Mouse (Mus musculus) megakaryocyte progenitor cell, adult 5-6 weeks (primary cell): ENCODE measurements at regions not wholly inside any gene's neighbourhood (a gene's known extent, or its start where the extent isn't known, plus 50 kb on each side); places are given as distances from the start of the nearest gene placed in this dataset.
A peak's percentile ranks its signal among the peaks of the same experiment; 100 is the strongest.
"Not testable (repeated sequence)": the region's sequence is repeated elsewhere in the genome, so short reads cannot be mapped to it uniquely, and the experiment has no call there.

Experiments used
- ATAC-seq: replicated peaks from 2 replicates; pipeline ENCODE4 v1.8.0; 2016; ENCODE audit warnings: mild to moderate bottlenecking, moderate TSS enrichment, inconsistent platforms; ENCODE audit not compliant: poor library complexity

GRCm38 (mm10) chr2:108755821-108756220 lies 524.7 kb upstream of the Kif18a start:
- ATAC-seq = no peak

- no peak for ATAC-seq
Observed at GRCm38 (mm10) chr2:108756251-108756650, 524.3 kb upstream of the Kif18a start.

DNA sequence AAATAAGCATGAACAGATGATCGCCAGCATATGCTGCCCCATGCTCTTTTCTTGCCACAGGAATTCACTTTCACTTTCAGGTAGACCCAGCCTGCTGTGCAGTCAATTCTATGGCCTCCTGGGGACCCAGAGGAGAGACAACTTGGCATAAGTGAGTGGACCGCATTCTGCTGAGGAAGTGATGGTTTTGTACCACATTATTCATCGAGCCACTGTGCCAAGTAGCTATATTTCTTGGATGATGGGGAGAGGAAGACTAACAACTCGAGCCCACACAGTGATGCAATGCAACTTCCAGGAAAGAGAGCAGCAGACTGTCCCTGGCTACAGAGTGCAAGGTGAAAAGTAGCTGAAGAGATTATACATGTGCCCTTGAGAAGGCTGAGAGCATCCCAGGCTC lies 515.8 kb upstream of the Kif18a start:
- peak; percentile 83 for ATAC-seq

DNA sequence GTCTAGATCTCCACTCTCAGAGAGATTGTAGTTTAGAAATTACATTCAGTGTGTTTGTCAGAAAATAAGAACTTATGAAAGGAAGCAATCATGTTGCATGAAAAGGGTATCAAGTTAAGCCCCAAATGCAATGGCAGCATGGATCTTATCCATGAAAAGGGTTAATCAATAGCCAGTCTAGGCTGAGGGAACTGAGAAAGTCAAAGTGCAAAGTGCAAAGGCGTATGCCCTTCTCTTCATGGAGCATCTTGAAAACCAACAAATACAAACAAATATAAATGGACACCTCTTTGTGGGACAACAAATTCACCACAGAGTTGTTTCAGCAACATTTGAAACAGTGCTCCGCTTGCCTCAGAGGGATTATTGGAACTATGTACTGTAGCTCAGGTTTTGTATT lies 514.1 kb upstream of the Kif18a start:
- ATAC-seq = no peak

- peak; percentile 52 for ATAC-seq
Observed at GRCm38 (mm10) chr2:108770383-108770782, 510.2 kb upstream of the Kif18a start.

- no peak for ATAC-seq
Observed at GRCm38 (mm10) chr2:108783457-108783856, 497.1 kb upstream of the Kif18a start.

DNA sequence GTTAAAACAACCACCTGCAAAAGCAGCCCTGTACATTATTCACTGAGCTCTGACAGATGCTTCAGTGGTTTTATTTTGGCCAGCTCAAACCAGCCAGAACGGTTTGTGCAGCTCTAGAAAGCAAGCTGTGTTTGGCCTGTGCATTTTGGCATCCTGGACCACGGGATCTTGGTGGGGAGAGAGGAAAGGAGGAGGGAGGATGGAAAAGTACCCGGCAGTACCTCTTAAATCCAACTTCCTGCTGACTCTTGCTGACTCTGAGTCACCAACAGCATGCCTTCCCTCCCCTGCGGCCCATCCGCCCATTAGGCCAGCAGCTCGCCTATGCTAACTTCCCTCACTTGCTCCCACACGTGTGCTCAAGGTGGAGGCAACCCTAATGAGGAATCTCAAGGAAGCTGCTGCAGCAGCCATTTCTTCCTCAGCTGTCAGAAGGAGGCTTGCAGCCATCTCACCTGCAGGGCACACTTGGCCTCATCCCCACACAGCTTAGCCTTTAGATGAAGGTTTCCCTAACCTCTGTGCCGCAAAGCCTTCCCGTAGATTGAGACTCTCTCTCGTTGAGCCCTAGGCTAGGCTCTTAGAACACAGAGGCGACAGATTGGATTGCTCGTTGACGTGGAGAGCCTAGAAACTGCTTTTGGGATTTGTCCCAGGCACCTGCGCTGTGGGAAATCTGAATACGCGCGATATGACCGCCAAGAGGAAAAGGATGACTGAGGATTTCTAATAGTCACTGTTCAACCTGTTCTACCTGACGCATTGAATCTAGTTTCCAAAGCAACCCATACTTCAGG lies 495.2 kb upstream of the Kif18a start:
- ATAC-seq = no peak

- ATAC-seq = no peak
Observed at GRCm38 (mm10) chr2:108789166-108789565, 491.4 kb upstream of the Kif18a start.

- ATAC-seq = no peak
Observed at GRCm38 (mm10) chr2:108795145-108795544, 485.4 kb upstream of the Kif18a start.

- peak; percentile 96 for ATAC-seq
Observed at GRCm38 (mm10) chr2:108796816-108797581, 483.5 kb upstream of the Kif18a start.

GRCm38 (mm10) chr2:108812367-108812766 lies 468.2 kb upstream of the Kif18a start:
- ATAC-seq = no peak

- no peak for ATAC-seq
Observed at GRCm38 (mm10) chr2:108813040-108813566, 467.4 kb upstream of the Kif18a start.

DNA sequence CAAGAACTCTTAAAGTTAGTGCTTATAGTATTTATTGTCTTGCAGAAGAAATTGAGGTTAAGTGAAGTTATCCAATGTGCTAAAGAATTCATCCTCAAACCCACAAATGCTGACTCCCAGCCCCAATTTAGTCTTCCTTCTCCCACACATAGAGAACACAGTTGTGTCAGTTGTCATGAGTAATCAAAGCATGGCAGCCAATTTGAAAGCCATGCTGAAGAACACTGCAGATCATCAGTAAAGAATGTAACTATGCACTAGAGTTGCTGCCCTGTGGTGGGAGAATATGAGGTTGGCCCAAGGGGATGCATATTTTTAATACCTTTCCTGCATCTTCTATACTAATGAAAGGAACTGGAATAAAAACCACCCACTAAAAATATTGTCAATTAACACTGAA lies 464.0 kb upstream of the Kif18a start:
- no peak for ATAC-seq

- no peak for ATAC-seq
Observed at GRCm38 (mm10) chr2:108824025-108824424, 456.5 kb upstream of the Kif18a start.

DNA sequence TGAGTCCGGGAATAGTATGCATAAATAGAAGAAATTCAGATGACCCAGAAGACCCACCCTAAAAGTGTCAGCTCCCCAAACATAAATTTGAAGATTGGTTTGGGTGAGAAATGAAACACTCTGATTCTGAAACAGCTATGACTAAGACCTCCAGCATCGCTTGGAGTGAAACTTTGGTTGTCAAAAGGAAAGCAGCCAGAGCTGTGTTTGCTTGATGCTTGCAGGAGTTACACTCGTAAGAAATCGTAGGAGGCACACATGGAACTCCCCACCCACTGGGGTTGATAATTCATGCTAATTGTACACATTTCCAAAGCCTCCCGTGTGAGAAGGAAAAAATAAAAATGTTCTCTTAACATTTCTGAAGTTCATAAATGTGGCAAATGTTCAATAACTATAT lies 454.6 kb upstream of the Kif18a start:
- no peak for ATAC-seq

- no peak for ATAC-seq
Observed at GRCm38 (mm10) chr2:108827106-108827838, 453.3 kb upstream of the Kif18a start.

GRCm38 (mm10) chr2:108827974-108828700 lies 452.4 kb upstream of the Kif18a start:
- no peak for ATAC-seq

DNA sequence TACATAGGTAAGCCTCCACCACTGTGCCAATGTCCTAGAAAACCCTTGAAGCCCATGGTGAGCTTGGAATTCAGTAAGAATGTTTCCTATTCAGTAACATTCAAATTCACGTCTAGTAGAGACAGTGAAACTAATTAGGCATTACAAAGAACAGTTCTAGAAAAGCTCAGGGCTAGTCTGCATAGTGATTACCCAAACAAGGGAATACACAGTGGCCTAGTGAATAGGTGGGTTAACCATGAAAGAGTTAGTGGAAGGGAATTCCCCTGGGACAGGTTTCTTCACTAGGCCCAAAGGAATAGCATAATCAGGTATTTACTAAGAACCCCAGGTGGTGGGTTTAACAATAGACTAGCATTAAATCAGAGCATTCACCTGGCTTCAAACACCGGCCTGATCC lies 436.7 kb upstream of the Kif18a start:
- ATAC-seq = not testable (repeated sequence)

DNA sequence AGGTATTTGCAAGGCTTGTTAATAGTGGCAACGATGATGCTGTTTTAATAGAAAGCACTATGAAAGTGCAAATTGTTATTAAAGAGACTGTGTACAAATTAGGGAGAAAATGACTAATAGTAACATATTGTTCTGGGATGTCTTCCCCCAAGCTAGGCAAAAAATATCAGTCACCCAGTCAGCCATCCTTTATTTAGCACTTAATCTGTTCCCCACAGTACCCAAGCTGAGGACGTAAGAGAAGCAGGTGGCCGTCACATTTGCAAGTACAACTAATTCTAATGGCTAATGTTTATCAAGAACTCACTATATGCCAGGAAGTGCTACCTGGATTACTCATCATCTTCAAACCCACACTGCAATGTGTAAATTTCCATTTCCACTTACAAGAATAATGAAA lies 432.5 kb upstream of the Kif18a start:
- ATAC-seq = no peak

DNA sequence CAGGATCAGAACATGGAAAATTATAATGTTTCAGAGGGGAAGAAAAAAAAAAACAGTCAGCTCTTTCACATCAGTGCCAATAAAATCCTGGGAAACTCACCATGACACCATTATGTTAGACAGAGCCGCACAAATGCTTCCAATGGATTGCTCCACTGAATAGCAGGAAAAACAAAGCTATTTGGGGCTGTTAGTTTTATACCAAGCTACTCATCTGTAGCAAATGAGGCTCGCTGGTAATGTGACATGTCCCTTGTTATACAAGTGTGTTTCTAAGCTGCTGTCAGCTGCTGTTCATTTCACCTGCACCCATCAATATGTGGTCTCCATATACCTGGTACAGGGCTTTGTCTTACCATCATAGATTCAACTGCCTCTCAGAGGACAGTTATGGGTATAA lies 426.1 kb upstream of the Kif18a start:
- no peak for ATAC-seq

DNA sequence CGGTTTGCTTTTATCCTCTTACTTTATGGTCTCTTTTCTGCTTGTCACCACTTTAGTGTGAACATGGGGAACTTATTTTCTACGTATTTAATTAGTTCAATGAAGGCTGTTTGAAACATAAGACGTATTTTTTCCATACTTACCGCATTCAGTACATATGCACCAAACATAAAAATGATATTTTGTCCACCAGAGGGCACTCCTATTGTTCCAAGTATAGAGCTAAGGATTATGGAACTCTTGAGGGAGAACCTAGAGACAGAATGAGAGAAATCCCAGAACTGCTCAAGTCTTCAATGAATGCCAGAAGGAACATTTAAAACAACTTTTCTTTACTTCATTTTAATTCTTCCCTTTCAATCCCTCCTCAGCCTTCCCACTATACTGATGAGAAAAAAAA lies 403.4 kb upstream of the Kif18a start:
- ATAC-seq = peak; percentile 44; the same call in 1 of the 2 replicates
